Mouse (Mus musculus): ENCODE measurements at regions not wholly inside any gene's neighbourhood (a gene's known extent, or its start where the extent isn't known, plus 50 kb on each side); places are given as distances from the start of the nearest gene placed in this dataset.

DNA sequence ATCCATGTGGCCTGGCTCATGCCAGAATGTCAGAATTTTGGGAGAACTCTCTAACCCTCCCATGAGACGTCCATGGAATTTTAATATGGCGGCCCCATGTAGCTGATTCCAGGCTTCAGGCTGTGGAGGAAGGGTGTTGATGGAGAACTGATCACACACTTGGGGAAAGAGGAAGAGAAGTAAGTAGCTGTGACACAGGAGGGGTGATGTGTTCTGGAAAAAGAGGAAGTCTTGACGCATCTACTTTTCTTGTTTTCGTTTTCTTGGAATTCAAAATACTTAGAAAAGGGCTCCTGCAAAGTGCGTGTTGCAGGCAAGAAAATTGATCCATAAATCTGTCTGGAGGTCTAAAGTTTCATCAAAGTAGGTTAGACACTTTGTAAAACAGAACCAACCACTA, 205.7 kb upstream of the Runx1 start:
- H3K27me3 ChIP-seq (ENCODE audit: control insufficient read depth, insufficient read depth, low read length) = no peaks in the 10 kb centered on the region
- WGBS = 66% methylated on average over 5 of the region's 5 CpGs
- no peak overlapping the region for H3K4me2 ChIP-seq (replicated peaks; ENCODE audit: low read depth, low read length, severe bottlenecking)
- H3K27ac ChIP-seq (replicated peaks; ENCODE audit: low read depth, low read length) = no peak overlapping the region
- no peak for DNase-seq (ENCODE audit: low spot score)
- no peaks in the 10 kb centered on the region for H3K4me1 ChIP-seq (ENCODE audit: control insufficient read depth, insufficient read depth, low read length)
- no peak for TF ChIP-seq POLR2A (IDR thresholded peaks at IDR 0.05; ENCODE audit: borderline replicate concordance, extremely low read depth, insufficient read depth, insufficient read length)
- H3K9me3 ChIP-seq (ENCODE audit: control insufficient read depth, low read length) = no peaks in the 10 kb centered on the region
- H3K9ac ChIP-seq (ENCODE audit: low read depth, low read length, severe bottlenecking) = no peak overlapping the region
- no peaks in the 10 kb centered on the region for H3K36me3 ChIP-seq (ENCODE audit: control insufficient read depth, insufficient read depth, low read length)
- no peak for ATAC-seq (ENCODE audit: low FRiP score, low read depth)
- H3K4me3 ChIP-seq (replicated peaks; ENCODE audit: low read length) = no peak overlapping the region

DNA sequence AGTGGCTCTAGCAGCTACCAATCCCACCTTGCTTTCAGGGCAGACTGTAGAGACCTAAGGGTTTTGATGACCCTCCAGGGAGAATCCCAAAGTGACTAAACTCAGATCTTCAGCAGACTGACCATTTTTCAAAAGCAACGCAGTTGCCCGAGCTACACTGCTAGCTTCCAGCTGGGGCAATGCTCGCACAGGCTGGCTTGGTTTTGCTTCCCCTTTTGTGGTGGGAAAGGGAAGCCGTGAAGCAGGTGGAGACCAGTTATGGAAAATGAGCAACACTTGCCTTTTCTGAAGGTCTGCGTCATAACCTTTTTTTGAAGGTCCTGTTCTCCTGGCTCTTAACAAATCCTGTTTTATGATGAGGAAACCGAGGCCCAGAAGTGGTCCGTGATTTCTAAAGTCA, 202.7 kb upstream of the Runx1 start:
- no peak overlapping the region for H3K4me3 ChIP-seq (replicated peaks; ENCODE audit: low read length)
- 64% methylated on average over 7 of the region's 7 CpGs for WGBS
- no peak for TF ChIP-seq POLR2A (IDR thresholded peaks at IDR 0.05; ENCODE audit: borderline replicate concordance, extremely low read depth, insufficient read depth, insufficient read length)
- H3K9me3 ChIP-seq (ENCODE audit: control insufficient read depth, low read length) = no peaks in the 10 kb centered on the region
- H3K4me1 ChIP-seq (ENCODE audit: control insufficient read depth, insufficient read depth, low read length) = no peaks in the 10 kb centered on the region
- no peak overlapping the region for H3K9ac ChIP-seq (ENCODE audit: low read depth, low read length, severe bottlenecking)
- H3K4me2 ChIP-seq (replicated peaks; ENCODE audit: low read depth, low read length, severe bottlenecking) = no peak overlapping the region
- ATAC-seq (ENCODE audit: low FRiP score, low read depth) = no peak
- H3K36me3 ChIP-seq (ENCODE audit: control insufficient read depth, insufficient read depth, low read length) = no peaks in the 10 kb centered on the region
- no peaks in the 10 kb centered on the region for H3K27me3 ChIP-seq (ENCODE audit: control insufficient read depth, insufficient read depth, low read length)
- no peak overlapping the region for H3K27ac ChIP-seq (replicated peaks; ENCODE audit: low read depth, low read length)
- no peak for DNase-seq (ENCODE audit: low spot score)

DNA sequence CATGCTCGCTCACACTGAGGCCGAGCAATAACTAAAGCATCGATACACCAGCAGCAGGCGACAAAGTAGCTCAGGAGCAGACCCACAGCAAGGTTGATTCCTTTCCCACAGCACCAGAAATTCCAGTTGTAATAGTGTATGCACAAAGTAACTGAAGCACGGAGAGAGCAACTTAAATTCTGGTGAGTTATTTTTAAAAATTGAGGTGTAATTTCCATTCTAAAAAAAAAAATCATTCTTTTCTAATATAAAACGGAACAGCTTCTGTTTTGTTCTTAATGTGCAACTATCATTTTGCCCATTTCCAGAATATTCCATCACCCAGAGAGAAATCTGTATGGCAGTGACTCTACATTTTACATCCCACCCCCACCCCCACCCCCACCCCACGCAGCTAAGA, 202.1 kb upstream of the Runx1 start:
- no peak for ATAC-seq (ENCODE audit: low FRiP score, low read depth)

DNA sequence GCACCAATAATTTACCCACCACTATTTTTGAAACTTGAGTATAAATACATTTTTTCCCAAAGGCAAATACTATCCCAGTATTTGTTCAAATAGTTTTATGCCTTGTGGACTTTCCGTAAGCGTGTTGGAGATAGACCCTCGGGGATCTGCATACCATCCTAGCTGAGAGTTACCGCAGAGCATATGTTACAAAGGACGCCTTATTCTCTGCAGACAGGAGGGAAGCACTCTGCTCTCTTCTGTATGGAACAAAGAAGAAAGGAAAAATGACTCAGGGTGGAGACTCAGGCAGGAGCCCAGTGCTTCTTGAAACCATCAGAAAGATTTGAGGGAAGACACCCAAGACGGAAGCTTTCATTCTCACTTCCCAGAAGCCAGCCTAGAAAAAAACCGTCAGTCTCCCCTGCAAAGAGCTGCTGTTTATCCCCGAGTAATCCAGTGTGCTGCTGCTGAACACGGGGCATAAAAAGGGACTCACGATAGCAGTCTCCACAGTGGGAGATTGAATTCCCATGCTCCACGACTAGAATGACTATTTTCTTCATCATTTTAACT, 200.2 kb upstream of the Runx1 start:
- Histone ChIP-seq H3K36me3 (ENCODE audit: control insufficient read depth, insufficient read depth, low read length) (no peaks in the 10 kb centered on the region), H3K9me3 (ENCODE audit: control insufficient read depth, low read length) (no peaks in the 10 kb centered on the region), H3K27me3 (ENCODE audit: control insufficient read depth, insufficient read depth, low read length) (no peaks in the 10 kb centered on the region), H3K4me1 (ENCODE audit: control insufficient read depth, insufficient read depth, low read length) (no peaks in the 10 kb centered on the region), H3K4me2 (replicated peaks; ENCODE audit: low read depth, low read length, severe bottlenecking) (no peak overlapping the region), H3K9ac (ENCODE audit: low read depth, low read length, severe bottlenecking) (no peak overlapping the region), H3K27ac (replicated peaks; ENCODE audit: low read depth, low read length) (no peak overlapping the region), H3K4me3 (replicated peaks; ENCODE audit: low read length) (no peak overlapping the region)
- no peak for DNase-seq (ENCODE audit: low spot score)
- WGBS = 42% methylated on average over 11 of the region's 11 CpGs
- TF ChIP-seq POLR2A (IDR thresholded peaks at IDR 0.05; ENCODE audit: borderline replicate concordance, extremely low read depth, insufficient read depth, insufficient read length) = no peak
- ATAC-seq (ENCODE audit: low FRiP score, low read depth) = no peak

More for the DNA sequence above, 202.1 kb upstream of the Runx1 start:
- TF ChIP-seq POLR2A (IDR thresholded peaks at IDR 0.05; ENCODE audit: borderline replicate concordance, extremely low read depth, insufficient read depth, insufficient read length) = no peak
- Histone ChIP-seq H3K9me3 (ENCODE audit: control insufficient read depth, low read length) (no peaks in the 10 kb centered on the region), H3K27ac (replicated peaks; ENCODE audit: low read depth, low read length) (no peak overlapping the region), H3K4me2 (replicated peaks; ENCODE audit: low read depth, low read length, severe bottlenecking) (no peak overlapping the region), H3K36me3 (ENCODE audit: control insufficient read depth, insufficient read depth, low read length) (no peaks in the 10 kb centered on the region), H3K4me3 (replicated peaks; ENCODE audit: low read length) (no peak overlapping the region), H3K27me3 (ENCODE audit: control insufficient read depth, insufficient read depth, low read length) (no peaks in the 10 kb centered on the region), H3K4me1 (ENCODE audit: control insufficient read depth, insufficient read depth, low read length) (no peaks in the 10 kb centered on the region), H3K9ac (ENCODE audit: low read depth, low read length, severe bottlenecking) (no peak overlapping the region)
- no peak for DNase-seq (ENCODE audit: low spot score)
- WGBS = 76% methylated on average over 7 of the region's 7 CpGs

DNA sequence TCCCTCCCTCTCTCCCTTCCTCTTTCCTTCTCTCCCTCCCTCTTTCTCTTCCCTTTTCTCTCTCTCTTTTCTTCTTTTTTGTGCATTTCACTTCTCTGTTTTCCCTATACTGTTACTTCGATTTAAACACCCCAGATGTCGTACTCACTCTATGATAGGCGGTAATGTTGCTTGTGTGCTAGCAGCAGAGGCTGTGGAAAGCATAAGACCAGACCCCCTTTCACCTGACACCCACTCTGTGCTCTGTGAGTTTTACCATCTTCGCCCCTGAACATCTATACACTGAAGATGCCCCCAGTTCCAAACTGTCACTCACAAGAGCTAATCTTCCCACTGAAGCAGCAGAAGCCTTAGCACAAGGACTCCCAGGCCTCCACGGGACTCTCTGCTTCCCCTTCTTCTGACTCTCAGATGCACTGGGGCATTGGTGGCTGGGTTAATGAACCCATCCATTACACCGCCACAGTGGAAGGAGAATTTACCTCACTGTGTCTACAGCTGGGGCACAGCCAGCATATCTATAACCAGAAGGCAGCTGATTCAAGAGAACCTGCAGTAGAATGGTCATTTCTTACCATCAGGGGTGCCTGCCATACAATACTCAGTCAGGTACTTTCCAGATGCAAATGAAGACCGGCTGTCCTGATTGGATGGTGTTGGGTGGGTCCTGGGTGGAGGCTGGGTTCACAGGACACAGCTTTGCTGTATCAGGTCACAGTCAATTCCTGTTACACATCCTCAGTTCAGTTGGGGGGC, 194.0 kb upstream of the Runx1 start:
- TF ChIP-seq POLR2A (IDR thresholded peaks at IDR 0.05; ENCODE audit: borderline replicate concordance, extremely low read depth, insufficient read depth, insufficient read length) = no peak
- ATAC-seq (ENCODE audit: low FRiP score, low read depth) (no peak), DNase-seq (ENCODE audit: low spot score) (no peak)
- Histone ChIP-seq H3K9ac (ENCODE audit: low read depth, low read length, severe bottlenecking) (no peak overlapping the region), H3K4me2 (replicated peaks; ENCODE audit: low read depth, low read length, severe bottlenecking) (no peak overlapping the region), H3K4me3 (replicated peaks; ENCODE audit: low read length) (no peak overlapping the region), H3K36me3 (ENCODE audit: control insufficient read depth, insufficient read depth, low read length) (no peaks in the 10 kb centered on the region), H3K4me1 (ENCODE audit: control insufficient read depth, insufficient read depth, low read length) (peaks cover 6% of the 10 kb centered on the region), H3K9me3 (ENCODE audit: control insufficient read depth, low read length) (no peaks in the 10 kb centered on the region), H3K27me3 (ENCODE audit: control insufficient read depth, insufficient read depth, low read length) (no peaks in the 10 kb centered on the region), H3K27ac (replicated peaks; ENCODE audit: low read depth, low read length) (no peak overlapping the region)
- 74% methylated on average over 7 of the region's 7 CpGs for WGBS
